Mouse (Mus musculus): ENCODE data around the gene Col16a1.

DNA sequence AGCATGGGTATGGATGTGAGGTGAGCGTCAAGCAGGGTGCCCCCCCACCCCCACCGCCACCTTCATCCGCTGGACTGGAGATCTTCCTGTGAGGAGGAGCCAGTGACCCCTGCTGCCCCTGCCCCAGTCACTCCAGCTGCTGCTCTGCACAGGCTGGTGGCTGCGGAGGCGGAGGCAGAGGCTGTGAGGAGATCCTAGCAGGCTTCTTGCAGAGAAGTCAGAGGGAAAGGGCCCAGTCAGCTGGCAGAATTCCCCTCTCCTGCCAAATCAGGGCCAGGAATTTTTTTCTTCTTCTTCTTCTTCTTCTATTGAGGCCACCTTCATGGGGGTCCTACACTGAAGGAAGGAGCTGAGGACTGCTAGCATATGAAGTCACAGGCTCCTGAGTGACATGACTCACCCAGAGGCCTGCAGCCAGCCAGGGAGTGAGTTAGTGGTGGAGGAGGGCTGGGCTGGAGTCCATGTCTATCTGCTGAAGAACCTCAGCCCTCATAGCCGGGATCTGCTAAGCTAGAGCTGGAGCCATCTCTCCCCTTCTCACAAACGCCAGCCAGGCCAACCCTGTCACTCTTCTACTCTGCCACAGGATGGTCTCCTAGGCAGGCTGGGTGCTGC, 36.8 kb downstream of the Col16a1 start:
- no peak for TF ChIP-seq CTCF (IDR thresholded peaks at IDR 0.05; ENCODE audit: low read depth)
- TF ChIP-seq EP300 (optimal IDR thresholded peaks at IDR 0.05), result no peak

Data from stomach, postnatal 0 days (tissue).